Mouse (Mus musculus) liver, postnatal 0 days (tissue): ENCODE measurements around the gene Mrpl48. TPM values are rescaled to one million over a fixed set of nuclear protein-coding genes. Genes with fewer than 3 reads are reported as not detected.

ENCODE experiments used
- ATAC-seq: fragments of 200-750 bp; cut with Nextera tagmentation; 2 replicates; pipeline ENCODE4 v1.8.0; 2017; ENCODE audit warnings: mild to moderate bottlenecking, moderate library complexity
- DNase-seq: peaks from one replicate; pipeline ENCODE4 v3.0.0-alpha.2; 2016
- H3K27ac ChIP-seq: fragments of 300-500 bp; sonication (generic); 2 replicates; pipeline ENCODE4 v1.5.1; 2014; ENCODE audit warnings: antibody characterized with exemption, moderate library complexity, mild to moderate bottlenecking, low read depth
- H3K27me3 ChIP-seq: fragments of 300-500 bp; sonication (generic); 2 replicates; pipeline ENCODE4 v1.6.1; 2014; ENCODE audit warnings: low read length, control low read depth, mixed read lengths; ENCODE audit not compliant: insufficient read depth
- H3K36me3 ChIP-seq: fragments of 300-500 bp; sonication (generic); replicated peaks from 2 replicates; pipeline ENCODE4 v1.6.1; 2014; ENCODE audit warnings: mild to moderate bottlenecking, control low read depth, low read length, moderate library complexity, mixed read lengths; ENCODE audit not compliant: insufficient read depth
- H3K4me1 ChIP-seq: fragments of 300-500 bp; sonication (generic); 2 replicates; pipeline ENCODE4 v1.6.1; 2014; ENCODE audit warnings: antibody characterized with exemption, mild to moderate bottlenecking, control low read depth; ENCODE audit not compliant: insufficient read depth
- H3K4me2 ChIP-seq: fragments of 300-500 bp; sonication (generic); 2 replicates; pipeline ENCODE4 v1.6.1; 2014; ENCODE audit warnings: low read depth, mild to moderate bottlenecking, low read length, moderate library complexity, mixed read lengths
- H3K4me3 ChIP-seq: fragments of 300-500 bp; sonication (generic); 2 replicates; pipeline ENCODE4 v1.5.1; 2014; ENCODE audit warnings: low read depth, low read length
- H3K9ac ChIP-seq: fragments of 300-500 bp; sonication (generic); replicated peaks from 2 replicates; pipeline ENCODE4 v1.6.1; 2014; ENCODE audit warnings: mild to moderate bottlenecking, moderate library complexity
- H3K9me3 ChIP-seq: fragments of 300-500 bp; sonication (generic); 2 replicates; pipeline ENCODE4 v1.6.1; 2016; ENCODE audit warnings: mild to moderate bottlenecking, control low read depth, low read length, mixed read lengths
- CTCF ChIP-seq: sonication (generic); IDR thresholded peaks from 2 replicates; pipeline ENCODE4 v1.5.1; 2016; ENCODE audit warnings: antibody characterized with exemption, low read depth
- EP300 ChIP-seq: IDR thresholded peaks from 2 replicates; pipeline ENCODE4 v1.6.1; 2016; ENCODE audit warnings: antibody characterized with exemption, low read depth, mild to moderate bottlenecking
- WGBS: fragments of 180-500 bp; shearing (Covaris S2); extraction: QIAGEN DNeasy Blood & Tissue Kit; methylation state at CpG from one replicate; pipeline ENCODE4 v1.1.7; 2014; ENCODE audit not compliant: insufficient replicate concordance; 5-methylcytosine and 5-hydroxymethylcytosine counted together
- polyA plus RNA-seq: library from polyadenylated mRNA; unstranded; fragments of >200 nt; fragmentation: Nextera tagmentation; extraction: Ambion mirVana; gene quantifications from 2 replicates; pipeline ENCODE4 v1.2.1, GENCODE M21; 2015

Mrpl48 gene
- polyA plus RNA-seq, 1 experiment from 2014 or later = 54.5 TPM

- Histone ChIP-seq H3K4me2 (no peak overlapping the region), H3K27me3 (no peaks in the 10 kb centered on the region), H3K4me1 (peaks cover 4% of the 10 kb centered on the region), H3K36me3 (no peaks in the 10 kb centered on the region), H3K9me3 (no peaks in the 10 kb centered on the region), H3K9ac (no peak overlapping the region), H3K27ac (no peak overlapping the region), H3K4me3 (no peak overlapping the region)
- TF ChIP-seq EP300 = no peak
- TF ChIP-seq CTCF = no peak
- ATAC-seq (no peak), DNase-seq (no peak)
- 83% methylated on average over 8 of the region's 8 CpGs for WGBS
These were observed 41.7 kb upstream of the Mrpl48 start for GRCm38 (mm10) chr7:100649826-100650225.

- no peak for TF ChIP-seq CTCF
- no peak for TF ChIP-seq EP300
- Histone ChIP-seq H3K27me3 (no peaks in the 10 kb centered on the region), H3K27ac (no peak overlapping the region), H3K4me2 (no peak overlapping the region), H3K36me3 (no peaks in the 10 kb centered on the region), H3K9me3 (no peaks in the 10 kb centered on the region), H3K4me3 (no peak overlapping the region), H3K9ac (no peak overlapping the region), H3K4me1 (peaks cover 4% of the 10 kb centered on the region)
- ATAC-seq = no peak
- no peak for DNase-seq
- 63% methylated on average over 4 of the region's 4 CpGs for WGBS
These were observed 41.0 kb upstream of the Mrpl48 start for GRCm38 (mm10) chr7:100649095-100649494.

- H3K36me3 ChIP-seq = peaks cover 9% of the 10 kb centered on the region
- H3K9me3 ChIP-seq = no peaks in the 10 kb centered on the region
- TF ChIP-seq EP300 (no peak), CTCF (peak; percentile 84)
- DNase-seq (peak; percentile 81), ATAC-seq (peak; percentile 55)
- no peak overlapping the region for H3K9ac ChIP-seq
- no peaks in the 10 kb centered on the region for H3K27me3 ChIP-seq
- no peak overlapping the region for H3K4me2 ChIP-seq
- no peak overlapping the region for H3K4me3 ChIP-seq
- H3K27ac ChIP-seq = no peak overlapping the region
- WGBS = 32% methylated on average over 3 of the region's 3 CpGs
- H3K4me1 ChIP-seq = peaks cover 4% of the 10 kb centered on the region
These were observed 37.0 kb upstream of the Mrpl48 start for GRCm38 (mm10) chr7:100645147-100645546.

GRCm38 (mm10) chr7:100642413-100642812 is 34.3 kb upstream of the Mrpl48 start:
- ATAC-seq = no peak
- Histone ChIP-seq H3K9ac (no peak overlapping the region), H3K4me2 (no peak overlapping the region), H3K27me3 (no peaks in the 10 kb centered on the region), H3K4me3 (no peak overlapping the region), H3K27ac (no peak overlapping the region), H3K4me1 (peaks cover 4% of the 10 kb centered on the region), H3K9me3 (no peaks in the 10 kb centered on the region), H3K36me3 (peaks cover 16% of the 10 kb centered on the region)
- 74% methylated on average over 4 of the region's 4 CpGs for WGBS
- no peak for TF ChIP-seq EP300
- no peak for TF ChIP-seq CTCF
- DNase-seq = no peak

GRCm38 (mm10) chr7:100637657-100638056 is 29.6 kb upstream of the Mrpl48 start:
- TF ChIP-seq CTCF (peak; percentile 74), EP300 (no peak)
- DNase-seq = no peak

GRCm38 (mm10) chr7:100624538-100624937 is 16.4 kb upstream of the Mrpl48 start:
- H3K9ac ChIP-seq = no peak overlapping the region
- DNase-seq (no peak), ATAC-seq (peak; percentile 31; the same call in 1 of the 2 replicates)
- no peaks in the 10 kb centered on the region for H3K27me3 ChIP-seq
- peaks cover 7% of the 10 kb centered on the region for H3K4me1 ChIP-seq
- H3K4me2 ChIP-seq = no peak overlapping the region
- H3K36me3 ChIP-seq = peaks cover 2% of the 10 kb centered on the region; the same call in 1 of the 2 replicates
- H3K9me3 ChIP-seq = no peaks in the 10 kb centered on the region
- 84% methylated on average over 3 of the region's 3 CpGs for WGBS
- no peak overlapping the region for H3K4me3 ChIP-seq
- H3K27ac ChIP-seq = no peak overlapping the region
- TF ChIP-seq EP300 = no peak

More at GRCm38 (mm10) chr7:100637657-100638056, 29.6 kb upstream of the Mrpl48 start:
- Histone ChIP-seq H3K9me3 (no peaks in the 10 kb centered on the region), H3K9ac (no peak overlapping the region), H3K36me3 (peaks cover 30% of the 10 kb centered on the region), H3K4me1 (no peaks in the 10 kb centered on the region), H3K4me2 (no peak overlapping the region), H3K27ac (no peak overlapping the region), H3K27me3 (no peaks in the 10 kb centered on the region), H3K4me3 (no peak overlapping the region)
- no peak for ATAC-seq
- 3% methylated on average over 1 of the region's 1 CpGs for WGBS

GRCm38 (mm10) chr7:100622277-100622676 is 14.2 kb upstream of the Mrpl48 start:
- Histone ChIP-seq H3K36me3 (no peaks in the 10 kb centered on the region), H3K4me2 (no peak overlapping the region), H3K4me1 (peaks cover 11% of the 10 kb centered on the region), H3K9ac (no peak overlapping the region), H3K27ac (no peak overlapping the region), H3K9me3 (no peaks in the 10 kb centered on the region), H3K27me3 (no peaks in the 10 kb centered on the region), H3K4me3 (no peak overlapping the region)
- 63% methylated on average over 2 of the region's 2 CpGs for WGBS
- ATAC-seq (no peak), DNase-seq (no peak)
- no peak for TF ChIP-seq EP300
- TF ChIP-seq CTCF = peak; percentile 68
